Mouse (Mus musculus) embryonic facial prominence, embryonic 13.5 days (tissue): ENCODE results near the gene Ankle2. TPM values are rescaled to one million over a fixed set of nuclear protein-coding genes. Genes with fewer than 3 reads are reported as not detected.

Source experiments
- ATAC-seq: fragments of 200-750 bp; cut with Nextera tagmentation; 2 replicates; pipeline ENCODE4 v1.8.0; 2017; ENCODE audit warnings: low read depth; ENCODE audit not compliant: insufficient number of reproducible peaks, insufficient read depth, low FRiP score, low TSS enrichment
- H3K27ac ChIP-seq: fragments of 300-500 bp; sonication (generic); 2 replicates; pipeline ENCODE4 v1.5.1; 2015; ENCODE audit warnings: moderate library complexity, mild to moderate bottlenecking, inconsistent platforms
- H3K27me3 ChIP-seq: fragments of 300-500 bp; sonication (generic); 2 replicates; pipeline ENCODE4 v1.6.1; 2015; ENCODE audit warnings: mild to moderate bottlenecking, inconsistent platforms
- H3K36me3 ChIP-seq: fragments of 300-500 bp; sonication (generic); 2 replicates; pipeline ENCODE4 v1.6.1; 2015; ENCODE audit warnings: mild to moderate bottlenecking, inconsistent platforms
- H3K4me1 ChIP-seq: fragments of 300-500 bp; sonication (generic); 2 replicates; pipeline ENCODE4 v1.6.1; 2015; ENCODE audit warnings: inconsistent platforms
- H3K4me2 ChIP-seq: fragments of 300-500 bp; sonication (generic); 2 replicates; pipeline ENCODE4 v1.6.1; 2015; ENCODE audit warnings: moderate library complexity, mild to moderate bottlenecking, inconsistent platforms
- H3K4me3 ChIP-seq: fragments of 300-500 bp; sonication (generic); 2 replicates; pipeline ENCODE4 v1.5.1; 2015; ENCODE audit warnings: mild to moderate bottlenecking, inconsistent platforms
- H3K9ac ChIP-seq: fragments of 300-500 bp; sonication (generic); 2 replicates; pipeline ENCODE4 v1.6.1; 2015; ENCODE audit warnings: mild to moderate bottlenecking, inconsistent platforms
- H3K9me3 ChIP-seq: fragments of 300-500 bp; sonication (generic); 2 replicates; pipeline ENCODE4 v1.6.1; 2016; ENCODE audit warnings: inconsistent platforms
- WGBS: fragments of 180-500 bp; shearing (Covaris S2); methylation state at CpG from one replicate; pipeline ENCODE4 v1.1.7; 2015; ENCODE audit warnings: mixed read lengths; 5-methylcytosine and 5-hydroxymethylcytosine counted together
- polyA plus RNA-seq: library from polyadenylated mRNA; unstranded; fragments of >200 nt; fragmentation: Nextera tagmentation; extraction: Ambion mirVana; gene quantifications from 2 replicates; pipeline ENCODE4 v1.2.1, GENCODE M21; 2015

The Ankle2 gene
- 29.4 and 30.0 TPM in 2 replicates for polyA plus RNA-seq

- peak within 1 kb of the TSS; percentile 98 for H3K4me3 ChIP-seq
- H3K27me3 ChIP-seq: no peaks in the 10 kb centered on the region
- no peaks in the 10 kb centered on the region for H3K9me3 ChIP-seq
- peak; percentile 93 for ATAC-seq
- peak within 1 kb of the TSS; percentile 97 for H3K9ac ChIP-seq
- peaks cover 34% of the 10 kb centered on the region for H3K36me3 ChIP-seq
- under 1% methylated on average over 79 of the region's 81 CpGs for WGBS
- H3K4me1 ChIP-seq: peaks cover 22% of the 10 kb centered on the region
- H3K27ac ChIP-seq: peak within 1 kb of the TSS; percentile 97
- H3K4me2 ChIP-seq: peak within 1 kb of the TSS; percentile 76
Observed at GRCm38 (mm10) chr5:110230780-110231461, at the start of gene Ankle2. Gene Ankle2 (plus strand): TSS chr5:110231004.

GRCm38 (mm10) chr5:110181716-110182115 lies 49.1 kb upstream of the Ankle2 start:
- ATAC-seq: no peak
- no peak overlapping the region for H3K9ac ChIP-seq
- no peaks in the 10 kb centered on the region for H3K9me3 ChIP-seq
- no peak overlapping the region for H3K4me2 ChIP-seq
- no peak overlapping the region for H3K27ac ChIP-seq
- WGBS: 92% methylated on average over 5 of the region's 5 CpGs
- H3K36me3 ChIP-seq: peaks cover 42% of the 10 kb centered on the region
- H3K4me1 ChIP-seq: peaks cover 12% of the 10 kb centered on the region
- no peaks in the 10 kb centered on the region for H3K27me3 ChIP-seq
- H3K4me3 ChIP-seq: no peak overlapping the region

GRCm38 (mm10) chr5:110203164-110203895 lies 27.5 kb upstream of the Ankle2 start:
- Histone ChIP-seq H3K27me3 (no peaks in the 10 kb centered on the region), H3K9me3 (no peaks in the 10 kb centered on the region), H3K9ac (no peak overlapping the region), H3K27ac (no peak overlapping the region), H3K4me3 (no peak overlapping the region), H3K36me3 (peaks cover 86% of the 10 kb centered on the region), H3K4me1 (no peaks in the 10 kb centered on the region), H3K4me2 (no peak overlapping the region)
- no peak for ATAC-seq
- WGBS: 85% methylated on average over 10 of the region's 10 CpGs

- Histone ChIP-seq H3K4me2 (no peak overlapping the region), H3K36me3 (peaks cover 96% of the 10 kb centered on the region), H3K27ac (no peak overlapping the region), H3K9me3 (no peaks in the 10 kb centered on the region), H3K4me3 (no peak overlapping the region), H3K27me3 (no peaks in the 10 kb centered on the region), H3K4me1 (no peaks in the 10 kb centered on the region), H3K9ac (no peak overlapping the region)
- no peak for ATAC-seq
- WGBS: 81% methylated on average over 6 of the region's 6 CpGs
Observed at GRCm38 (mm10) chr5:110204777-110205176, 26.0 kb upstream of the Ankle2 start.

- peaks cover 97% of the 10 kb centered on the region for H3K36me3 ChIP-seq
- H3K4me3 ChIP-seq: no peak overlapping the region
- no peak overlapping the region for H3K9ac ChIP-seq
- WGBS: 90% methylated on average over 2 of the region's 2 CpGs
- ATAC-seq: no peak
- no peaks in the 10 kb centered on the region for H3K9me3 ChIP-seq
- no peaks in the 10 kb centered on the region for H3K4me1 ChIP-seq
- H3K27me3 ChIP-seq: no peaks in the 10 kb centered on the region
- H3K4me2 ChIP-seq: no peak overlapping the region
- no peak overlapping the region for H3K27ac ChIP-seq
Observed at GRCm38 (mm10) chr5:110211312-110211711, 19.5 kb upstream of the Ankle2 start.

GRCm38 (mm10) chr5:110216780-110217179 lies 14.0 kb upstream of the Ankle2 start:
- Histone ChIP-seq H3K4me2 (no peak overlapping the region), H3K9ac (no peak overlapping the region), H3K4me3 (no peak overlapping the region), H3K27me3 (no peaks in the 10 kb centered on the region), H3K4me1 (no peaks in the 10 kb centered on the region), H3K36me3 (peaks cover 96% of the 10 kb centered on the region), H3K9me3 (no peaks in the 10 kb centered on the region), H3K27ac (no peak overlapping the region)
- no peak for ATAC-seq
- WGBS: 89% methylated on average over 3 of the region's 3 CpGs

GRCm38 (mm10) chr5:110220331-110220730 lies 10.5 kb upstream of the Ankle2 start:
- H3K27ac ChIP-seq: no peak overlapping the region
- no peak overlapping the region for H3K9ac ChIP-seq
- no peak overlapping the region for H3K4me3 ChIP-seq
- no peak for ATAC-seq
- no peaks in the 10 kb centered on the region for H3K9me3 ChIP-seq
- no peaks in the 10 kb centered on the region for H3K27me3 ChIP-seq
- no peaks in the 10 kb centered on the region for H3K4me1 ChIP-seq
- H3K4me2 ChIP-seq: no peak overlapping the region
- H3K36me3 ChIP-seq: peaks cover 89% of the 10 kb centered on the region
- 95% methylated on average over 4 of the region's 4 CpGs for WGBS

- ATAC-seq: no peak
- Histone ChIP-seq H3K27me3 (no peaks in the 10 kb centered on the region), H3K4me3 (no peak overlapping the region), H3K9me3 (no peaks in the 10 kb centered on the region), H3K4me1 (no peaks in the 10 kb centered on the region), H3K4me2 (no peak overlapping the region), H3K27ac (0 out of 2 replicates have a peak overlapping the region, but pooled peaks have one; percentile 23), H3K36me3 (peaks cover 86% of the 10 kb centered on the region), H3K9ac (no peak overlapping the region)
- WGBS: 84% methylated on average over 6 of the region's 6 CpGs
Observed at GRCm38 (mm10) chr5:110222757-110223156, 8.0 kb upstream of the Ankle2 start.

GRCm38 (mm10) chr5:110225056-110225455 lies 5.7 kb upstream of the Ankle2 start:
- Histone ChIP-seq H3K27me3 (no peaks in the 10 kb centered on the region), H3K4me1 (peaks cover 3% of the 10 kb centered on the region), H3K4me3 (no peak overlapping the region), H3K27ac (no peak overlapping the region), H3K4me2 (no peak overlapping the region), H3K9me3 (no peaks in the 10 kb centered on the region), H3K36me3 (peaks cover 65% of the 10 kb centered on the region), H3K9ac (no peak overlapping the region)
- WGBS: 83% methylated on average over 3 of the region's 3 CpGs
- no peak for ATAC-seq

- WGBS: 31% methylated on average over 1 of the region's 1 CpGs
- Histone ChIP-seq H3K4me3 (no peak overlapping the region), H3K27ac (no peak overlapping the region), H3K27me3 (no peaks in the 10 kb centered on the region), H3K4me1 (peaks cover 15% of the 10 kb centered on the region), H3K9ac (no peak overlapping the region), H3K9me3 (no peaks in the 10 kb centered on the region), H3K4me2 (no peak overlapping the region), H3K36me3 (peaks cover 42% of the 10 kb centered on the region)
- ATAC-seq: no peak
Observed at GRCm38 (mm10) chr5:110227336-110227883, 3.4 kb upstream of the Ankle2 start.

- Histone ChIP-seq H3K4me2 (peak overlapping the region; percentile 76), H3K27me3 (no peaks in the 10 kb centered on the region), H3K4me1 (peaks cover 22% of the 10 kb centered on the region), H3K4me3 (peak overlapping the region; percentile 98), H3K9me3 (no peaks in the 10 kb centered on the region), H3K36me3 (peaks cover 32% of the 10 kb centered on the region), H3K27ac (peak overlapping the region; percentile 97), H3K9ac (peak overlapping the region; percentile 97)
- ATAC-seq: no peak
- WGBS: 6% methylated on average over 8 of the region's 8 CpGs
Observed at GRCm38 (mm10) chr5:110230401-110230779, 414 bp upstream of the Ankle2 start.

GRCm38 (mm10) chr5:110231638-110232037 lies 834 bp downstream of the Ankle2 start:
- Histone ChIP-seq H3K27ac (no peak overlapping the region), H3K36me3 (peaks cover 34% of the 10 kb centered on the region), H3K4me3 (peak overlapping the region; percentile 98), H3K9me3 (no peaks in the 10 kb centered on the region), H3K4me1 (peaks cover 22% of the 10 kb centered on the region), H3K4me2 (peak overlapping the region; percentile 76), H3K27me3 (no peaks in the 10 kb centered on the region), H3K9ac (peak overlapping the region; percentile 97)
- WGBS: 45% methylated on average over 13 of the region's 13 CpGs
- ATAC-seq: no peak
